Mouse (Mus musculus) embryonic facial prominence, embryonic 14.5 days (tissue): ENCODE results near the gene Lrrc51. TPM values are rescaled to one million over a fixed set of nuclear protein-coding genes. Genes with fewer than 3 reads are reported as not detected.

ENCODE experiments used
- ATAC-seq: fragments of 200-750 bp; cut with Nextera tagmentation; 2 replicates; pipeline ENCODE4 v1.8.0; 2017; ENCODE audit warnings: low read depth, moderate number of reproducible peaks, moderate TSS enrichment
- DNase-seq: peaks from one replicate; pipeline ENCODE4 v3.0.0-alpha.2; 2015; ENCODE audit warnings: low spot score
- H3K27ac ChIP-seq: fragments of 300-500 bp; sonication (generic); replicated peaks from 2 replicates; pipeline ENCODE4 v1.5.1; 2014; ENCODE audit warnings: low read depth, mild to moderate bottlenecking, low read length, moderate library complexity
- H3K27me3 ChIP-seq: fragments of 300-500 bp; sonication (generic); replicated peaks from 2 replicates; pipeline ENCODE4 v1.6.1; 2014; ENCODE audit warnings: low read length; ENCODE audit not compliant: control insufficient read depth, insufficient read depth
- H3K36me3 ChIP-seq: fragments of 300-500 bp; sonication (generic); 2 replicates; pipeline ENCODE4 v1.6.1; 2014; ENCODE audit warnings: low read length, mixed read lengths; ENCODE audit not compliant: control insufficient read depth, insufficient read depth
- H3K4me1 ChIP-seq: fragments of 300-500 bp; sonication (generic); 2 replicates; pipeline ENCODE4 v1.6.1; 2014; ENCODE audit warnings: antibody characterized with exemption, low read length; ENCODE audit not compliant: control insufficient read depth, insufficient read depth
- H3K4me2 ChIP-seq: fragments of 300-500 bp; sonication (generic); 2 replicates; pipeline ENCODE4 v1.6.1; 2014; ENCODE audit warnings: low read depth, mild to moderate bottlenecking, low read length, moderate library complexity, mixed read lengths
- H3K4me3 ChIP-seq: fragments of 300-500 bp; sonication (generic); 2 replicates; pipeline ENCODE4 v1.5.1; 2014; ENCODE audit warnings: low read depth, mild to moderate bottlenecking, low read length
- H3K9ac ChIP-seq: fragments of 300-500 bp; sonication (generic); 2 replicates; pipeline ENCODE4 v1.6.1; 2014; ENCODE audit warnings: low read depth, mild to moderate bottlenecking, low read length, moderate library complexity, mixed read lengths
- H3K9me3 ChIP-seq: fragments of 300-500 bp; sonication (generic); 2 replicates; pipeline ENCODE4 v1.6.1; 2016; ENCODE audit warnings: low read length; ENCODE audit not compliant: control insufficient read depth
- WGBS: fragments of 180-500 bp; shearing (Covaris S2); extraction: QIAGEN DNeasy Blood & Tissue Kit; methylation state at CpG from one replicate; pipeline ENCODE4 v1.1.7; 2014; 5-methylcytosine and 5-hydroxymethylcytosine counted together
- polyA plus RNA-seq: library from polyadenylated mRNA; unstranded; fragments of >200 nt; fragmentation: Nextera tagmentation; extraction: Ambion mirVana; gene quantifications from 2 replicates; pipeline ENCODE4 v1.2.1, GENCODE M21; 2014

Gene Lrrc51
- polyA plus RNA-seq, 1 experiment from 2014 or later: 14.2 TPM

DNA sequence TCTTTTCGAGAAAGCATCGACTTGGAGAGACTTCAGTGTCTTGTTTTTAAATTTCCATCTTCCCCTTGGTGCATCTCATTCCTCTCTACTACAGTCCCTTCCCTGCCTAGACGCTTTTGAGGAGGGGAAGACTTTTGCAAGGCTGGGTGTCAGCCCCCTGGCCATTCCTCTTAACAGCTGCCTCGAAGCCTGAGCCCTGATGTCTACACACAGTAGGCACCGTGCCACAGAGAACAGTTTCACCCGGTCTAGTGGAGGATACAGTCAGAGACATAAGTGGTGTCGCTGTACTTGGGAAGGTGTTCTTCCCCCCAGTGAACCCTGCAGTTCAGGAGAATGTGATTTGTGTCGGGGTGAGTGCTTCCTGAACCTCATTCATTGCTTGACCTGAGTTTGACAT lies 27.0 kb downstream of the Lrrc51 start:
- Histone ChIP-seq H3K9ac (peak overlapping the region; percentile 91), H3K9me3 (no peaks in the 10 kb centered on the region), H3K4me3 (peak overlapping the region; percentile 72), H3K36me3 (peaks cover 25% of the 10 kb centered on the region), H3K4me2 (peak overlapping the region; percentile 77), H3K27ac (no peak overlapping the region), H3K27me3 (no peaks in the 10 kb centered on the region), H3K4me1 (peaks cover 8% of the 10 kb centered on the region)
- 73% methylated on average over 8 of the region's 8 CpGs for WGBS
- DNase-seq (no peak), ATAC-seq (no peak)

DNA sequence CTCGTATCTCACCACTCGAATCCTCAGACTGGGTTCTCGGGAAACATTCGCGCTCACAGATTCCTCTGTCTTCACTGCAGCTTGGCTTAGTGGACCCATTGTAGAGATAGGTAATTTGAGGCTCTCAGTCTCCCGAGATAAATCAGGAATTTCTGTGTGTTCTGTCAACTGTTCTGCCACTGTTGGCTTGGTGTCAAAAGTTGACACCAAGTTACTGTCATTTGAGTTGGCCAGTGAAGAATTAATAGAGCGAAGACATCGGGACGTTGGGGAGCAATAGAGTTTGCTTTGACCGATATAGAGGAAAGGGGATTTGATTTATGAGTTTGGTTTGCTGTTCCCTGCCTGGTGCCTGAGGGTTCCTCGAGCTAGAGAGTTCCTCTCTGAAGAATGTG lies 27.4 kb downstream of the Lrrc51 start, which contains the start of gene Tomt:
Tomt (minus strand) TSS at position 73 of the 395 bp plus-strand sequence.
- ATAC-seq (no peak), DNase-seq (no peak)
- Histone ChIP-seq H3K4me3 (peak within 1 kb of the TSS; percentile 72), H3K9ac (peak within 1 kb of the TSS; percentile 91), H3K36me3 (peaks cover 21% of the 10 kb centered on the region), H3K4me2 (peak within 1 kb of the TSS; percentile 77), H3K9me3 (no peaks in the 10 kb centered on the region), H3K4me1 (peaks cover 8% of the 10 kb centered on the region), H3K27ac (peak within 1 kb of the TSS; percentile 93), H3K27me3 (no peaks in the 10 kb centered on the region)
- WGBS: 17% methylated on average over 11 of the region's 11 CpGs

DNA sequence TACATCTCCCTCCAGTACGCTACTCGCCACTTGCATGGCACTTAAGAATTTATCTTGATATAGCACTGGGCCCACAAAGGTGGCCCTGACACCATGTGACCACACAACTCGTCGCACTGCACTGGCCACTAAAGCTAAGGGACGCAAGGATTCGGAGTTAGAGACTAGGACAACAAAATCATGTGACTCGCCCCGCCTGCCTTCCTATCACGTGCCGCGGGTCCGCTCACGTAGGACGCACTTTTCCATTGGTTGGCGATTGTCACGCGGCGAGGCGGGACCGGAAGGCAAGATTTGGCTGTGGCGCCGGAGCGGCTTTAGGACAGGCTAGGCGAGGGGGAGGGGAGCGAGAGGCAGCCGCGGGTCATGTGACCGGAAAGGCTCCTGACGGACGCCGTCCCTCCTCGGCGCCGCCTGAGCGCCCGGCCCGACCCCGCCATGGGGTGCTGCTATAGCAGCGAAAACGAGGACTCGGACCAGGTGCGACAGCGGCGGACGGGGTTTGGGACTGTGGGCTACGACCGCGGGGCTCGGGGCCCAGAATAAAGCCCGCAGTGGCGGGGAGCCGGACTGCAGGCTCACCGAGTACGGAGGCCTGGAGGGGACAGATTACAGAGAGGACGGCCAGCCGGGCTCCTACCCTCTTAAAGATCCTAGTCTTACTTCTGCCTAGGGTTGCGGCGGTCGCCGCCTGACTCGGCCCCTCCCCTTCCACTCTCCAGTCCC lies 28.0 kb downstream of the Lrrc51 start, which contains the start of gene Lamtor1:
Lamtor1 (plus strand) TSS at position 344 of the 726 bp plus-strand sequence.
- Histone ChIP-seq H3K9me3 (no peaks in the 10 kb centered on the region), H3K27me3 (no peaks in the 10 kb centered on the region), H3K4me2 (peak within 1 kb of the TSS; percentile 77), H3K4me1 (peaks cover 8% of the 10 kb centered on the region), H3K9ac (peak within 1 kb of the TSS; percentile 91), H3K4me3 (peak within 1 kb of the TSS; percentile 72), H3K27ac (peak within 1 kb of the TSS; percentile 93), H3K36me3 (peaks cover 16% of the 10 kb centered on the region)
- peak; percentile 100 for DNase-seq
- peak; percentile 97 for ATAC-seq
- WGBS: under 1% methylated on average over 61 of the region's 61 CpGs

DNA sequence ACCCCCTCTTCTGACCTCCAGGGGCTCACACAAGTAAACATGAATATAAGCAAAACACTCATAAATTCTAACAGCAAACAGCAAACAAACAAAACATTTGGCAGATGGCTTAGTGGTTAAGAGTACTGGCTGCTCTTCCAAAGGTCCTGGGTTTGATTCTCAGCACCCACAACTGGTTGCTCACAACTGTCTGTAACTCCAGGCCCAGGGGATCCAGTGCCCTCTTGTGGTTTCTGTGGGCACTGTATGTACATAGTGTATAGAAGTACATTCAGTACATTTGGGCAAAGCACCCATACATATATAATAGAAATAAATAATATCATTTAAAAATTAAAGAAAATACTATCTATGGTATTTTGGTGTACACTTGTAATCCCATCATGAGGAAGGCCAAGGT lies 30.8 kb downstream of the Lrrc51 start:
- DNase-seq: no peak
- Histone ChIP-seq H3K4me3 (no peak overlapping the region), H3K9ac (no peak overlapping the region), H3K9me3 (no peaks in the 10 kb centered on the region), H3K36me3 (no peaks in the 10 kb centered on the region), H3K27ac (no peak overlapping the region), H3K4me1 (peaks cover 8% of the 10 kb centered on the region), H3K4me2 (no peak overlapping the region), H3K27me3 (no peaks in the 10 kb centered on the region)
- ATAC-seq: no peak

GRCm38 (mm10) chr7:101901969-101902368 lies 31.7 kb downstream of the Lrrc51 start:
- no peak overlapping the region for H3K9ac ChIP-seq
- no peak overlapping the region for H3K4me2 ChIP-seq
- no peaks in the 10 kb centered on the region for H3K27me3 ChIP-seq
- no peak overlapping the region for H3K27ac ChIP-seq
- peaks cover 10% of the 10 kb centered on the region for H3K4me1 ChIP-seq
- ATAC-seq (no peak), DNase-seq (no peak)
- no peaks in the 10 kb centered on the region for H3K36me3 ChIP-seq
- no peaks in the 10 kb centered on the region for H3K9me3 ChIP-seq
- no peak overlapping the region for H3K4me3 ChIP-seq
- WGBS: 94% methylated on average over 10 of the region's 10 CpGs

- ATAC-seq: no peak
- Histone ChIP-seq H3K4me1 (peaks cover 6% of the 10 kb centered on the region), H3K36me3 (no peaks in the 10 kb centered on the region), H3K9ac (0 out of 2 replicates have a peak overlapping the region, but pooled peaks have one; percentile 5), H3K27me3 (no peaks in the 10 kb centered on the region), H3K4me2 (no peak overlapping the region), H3K27ac (no peak overlapping the region), H3K9me3 (no peaks in the 10 kb centered on the region), H3K4me3 (no peak overlapping the region)
- 86% methylated on average over 16 of the region's 16 CpGs for WGBS
- no peak for DNase-seq
Measured at GRCm38 (mm10) chr7:101900331-101901097, 33.2 kb downstream of the Lrrc51 start.

GRCm38 (mm10) chr7:101896104-101897066 lies 37.3 kb downstream of the Lrrc51 start:
- Histone ChIP-seq H3K4me1 (peaks cover 4% of the 10 kb centered on the region; the same call in 1 of the 2 replicates), H3K4me2 (peak overlapping the region; percentile 58), H3K27me3 (no peaks in the 10 kb centered on the region), H3K36me3 (no peaks in the 10 kb centered on the region), H3K4me3 (peak overlapping the region; percentile 57), H3K9me3 (no peaks in the 10 kb centered on the region), H3K9ac (peak overlapping the region; percentile 64), H3K27ac (peak overlapping the region; percentile 92)
- DNase-seq (peak; percentile 100), ATAC-seq (peak; percentile 99)
- WGBS: under 1% methylated on average over 57 of the region's 57 CpGs

GRCm38 (mm10) chr7:101895695-101896094 lies 38.0 kb downstream of the Lrrc51 start:
- Histone ChIP-seq H3K36me3 (no peaks in the 10 kb centered on the region), H3K4me2 (peak overlapping the region; percentile 38), H3K4me1 (peaks cover 4% of the 10 kb centered on the region; the same call in 1 of the 2 replicates), H3K27me3 (no peaks in the 10 kb centered on the region), H3K9me3 (no peaks in the 10 kb centered on the region), H3K27ac (peak overlapping the region; percentile 92), H3K4me3 (peak overlapping the region; percentile 57), H3K9ac (peak overlapping the region; percentile 64)
- WGBS: 44% methylated on average over 9 of the region's 9 CpGs
- DNase-seq: no peak
- no peak for ATAC-seq
